Mouse (Mus musculus): ENCODE measurements around the gene Golga2.
"Not testable (repeated sequence)": the region's sequence is repeated elsewhere in the genome, so short reads cannot be mapped to it uniquely, and the experiment has no call there.

Golga2 gene

DNA sequence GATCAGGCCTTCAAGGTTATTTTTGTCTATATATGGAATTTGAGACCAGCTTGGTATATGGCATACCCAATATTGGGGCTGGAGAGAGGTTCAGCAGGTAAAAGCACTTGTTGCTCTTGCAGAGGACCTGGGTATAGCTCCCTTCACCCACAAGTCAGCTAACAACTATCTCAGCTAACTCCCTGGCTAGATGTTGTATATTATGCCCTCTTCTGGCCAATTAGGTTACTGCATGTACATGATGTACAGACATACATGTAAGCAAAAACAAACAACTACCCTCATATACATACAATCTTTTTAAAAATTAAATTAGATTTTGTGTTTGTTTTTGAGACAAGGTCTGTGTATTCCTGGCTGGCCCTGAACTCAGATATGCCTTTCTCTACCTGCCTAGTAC lies 2.4 kb downstream of the Golga2 start:
- no peak for DNase-seq

DNA sequence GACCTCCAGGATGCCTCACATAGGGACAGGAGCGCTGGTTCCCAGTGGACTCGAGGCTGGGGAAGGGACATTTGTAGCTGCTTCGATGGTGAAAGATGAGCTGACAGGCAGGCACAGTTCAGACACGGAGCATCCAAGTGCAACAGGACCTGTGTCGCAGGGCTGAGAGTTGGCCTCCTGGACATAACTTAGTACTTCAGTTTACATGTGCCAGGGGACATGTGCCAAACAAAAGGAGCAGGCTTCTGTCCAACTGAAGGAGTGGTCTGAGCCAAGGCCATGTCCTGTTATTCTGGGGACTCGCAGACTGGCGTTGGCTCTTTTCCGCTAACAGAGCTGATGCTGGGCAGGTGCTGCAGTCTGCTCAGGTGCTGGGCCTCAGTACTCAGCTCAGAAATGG lies 7.2 kb downstream of the Golga2 start:
- DNase-seq = no peak

DNA sequence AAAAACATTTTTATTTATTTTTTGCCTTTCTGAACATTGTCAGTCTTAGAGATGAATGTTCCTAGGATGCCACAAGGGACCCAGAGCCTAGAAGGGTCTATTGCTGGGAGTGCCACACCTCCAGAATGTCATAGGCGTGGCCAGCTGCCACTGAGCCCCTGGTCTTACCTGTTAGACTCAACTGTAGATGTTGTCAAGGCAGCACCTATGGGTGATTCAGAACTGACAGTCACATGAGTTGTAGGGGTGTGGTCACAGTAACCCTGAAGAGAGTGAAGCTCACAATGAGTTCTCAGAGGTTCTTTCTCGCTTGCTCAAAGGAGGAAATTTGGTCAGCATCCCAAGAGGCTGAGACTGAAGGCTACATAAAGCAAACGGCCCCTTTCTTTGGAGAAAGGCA lies 8.1 kb downstream of the Golga2 start:
- DNase-seq = no peak

DNA sequence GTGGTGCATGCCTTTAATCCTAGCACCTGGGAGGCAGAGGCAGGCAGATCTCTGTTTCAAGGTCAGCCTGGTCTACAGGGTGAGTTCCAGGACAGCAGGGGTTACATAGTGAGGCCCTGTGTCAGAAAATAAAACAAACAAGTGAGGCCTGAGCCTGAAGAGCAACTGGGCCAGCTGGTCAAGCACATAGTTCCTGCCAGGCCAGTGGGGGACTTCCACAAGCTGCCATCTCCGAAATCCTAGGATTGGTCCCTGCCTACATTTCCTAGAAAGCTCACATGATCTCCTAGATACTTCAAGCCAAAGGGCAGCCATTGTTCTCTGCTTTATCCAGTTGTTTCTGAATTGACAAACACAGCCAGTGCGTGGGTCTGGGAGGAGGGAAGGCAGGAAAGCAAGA lies 8.7 kb downstream of the Golga2 start:
- not testable (repeated sequence) for DNase-seq

DNA sequence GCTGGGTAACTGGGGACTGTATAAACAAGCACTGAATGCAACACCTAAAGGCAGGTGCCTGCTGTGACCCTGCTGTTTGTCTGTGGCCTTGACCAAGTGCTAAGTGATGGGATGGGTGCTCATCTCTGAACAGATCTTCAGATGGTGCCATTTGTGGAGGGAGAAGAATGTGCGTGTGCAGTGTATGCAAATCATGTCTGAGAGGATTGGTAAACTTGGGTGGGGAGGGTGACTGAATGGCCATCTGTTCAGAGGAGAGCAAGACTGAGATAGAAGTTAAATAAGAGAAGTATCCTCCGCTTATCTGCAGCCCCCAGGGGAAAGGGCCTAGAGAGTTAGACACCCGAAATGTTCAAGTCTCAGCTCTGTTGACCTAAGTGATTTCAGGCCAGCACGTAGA lies 12.3 kb downstream of the Golga2 start:
- DNase-seq = no peak

DNA sequence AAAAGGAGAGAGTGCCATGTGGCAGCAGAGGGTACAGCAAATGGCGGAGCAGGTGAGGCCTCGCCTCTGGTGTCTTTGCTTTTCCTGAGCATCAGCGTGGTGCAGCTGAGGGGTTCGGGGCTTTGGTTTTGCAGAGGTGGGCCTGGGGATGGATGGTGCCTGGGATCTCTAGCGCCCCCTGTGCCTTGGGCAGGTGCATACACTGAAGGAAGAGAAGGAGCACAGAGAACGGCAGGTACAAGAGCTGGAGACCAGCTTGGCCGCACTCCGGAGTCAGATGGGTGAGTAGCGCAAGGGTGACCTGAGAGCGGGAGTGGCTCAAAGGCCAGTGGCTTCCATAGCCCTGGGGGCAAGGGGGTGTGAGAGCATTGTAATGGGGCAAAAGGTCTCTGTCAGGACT lies 15.8 kb downstream of the Golga2 start:
- DNase-seq = no peak

DNA sequence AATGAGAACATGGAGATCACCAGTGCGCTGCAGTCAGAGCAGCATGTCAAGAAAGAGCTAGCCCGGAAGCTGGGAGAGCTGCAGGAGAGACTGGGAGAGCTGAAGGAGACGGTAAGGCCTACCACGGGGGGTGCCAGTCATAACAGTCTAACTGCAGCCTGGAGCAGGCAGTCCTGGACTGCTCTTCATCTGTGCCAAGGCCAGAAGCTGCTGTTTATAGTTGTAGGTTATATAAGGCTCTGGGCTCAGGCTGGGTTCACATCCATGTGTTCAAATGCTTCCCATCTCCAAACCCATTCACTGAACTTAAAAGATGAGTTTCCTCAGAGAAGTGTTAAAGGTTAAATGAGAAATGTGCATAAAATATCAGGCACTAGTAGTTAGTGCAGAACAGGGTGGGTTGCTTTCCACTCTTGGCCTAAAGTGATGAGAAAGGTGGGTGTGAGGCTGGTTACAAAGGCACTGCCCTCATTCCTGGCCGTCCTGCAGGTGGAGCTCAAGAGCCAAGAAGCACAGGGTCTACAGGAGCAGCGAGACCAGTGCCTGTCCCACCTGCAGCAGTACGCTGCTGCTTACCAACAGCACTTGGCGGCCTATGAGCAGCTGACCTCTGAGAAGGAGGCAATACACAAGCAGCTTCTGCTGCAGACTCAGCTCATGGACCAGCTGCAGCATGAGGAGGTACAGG lies 17.1 kb downstream of the Golga2 start:
- DNase-seq = peak; percentile 61 to 66

DNA sequence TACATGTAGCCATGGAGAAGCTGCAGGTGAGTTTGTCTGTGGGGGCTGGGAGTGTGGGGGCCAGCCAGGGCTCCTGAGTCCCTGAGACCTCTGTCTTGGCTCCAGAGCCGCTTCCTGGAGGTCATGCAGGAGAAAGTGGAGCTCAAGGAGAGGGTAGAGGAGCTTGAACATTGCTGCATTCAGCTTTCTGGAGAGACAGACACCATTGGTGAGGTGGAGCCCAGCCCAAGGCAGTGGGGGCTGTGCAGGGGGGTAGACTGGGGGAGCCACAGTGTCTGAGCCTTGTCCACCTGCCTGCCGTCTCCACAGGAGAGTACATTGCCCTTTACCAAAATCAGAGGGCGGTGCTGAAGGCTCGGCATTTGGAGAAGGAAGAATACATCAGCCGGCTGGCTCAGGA lies 18.5 kb downstream of the Golga2 start:
- DNase-seq = no peak

DNA sequence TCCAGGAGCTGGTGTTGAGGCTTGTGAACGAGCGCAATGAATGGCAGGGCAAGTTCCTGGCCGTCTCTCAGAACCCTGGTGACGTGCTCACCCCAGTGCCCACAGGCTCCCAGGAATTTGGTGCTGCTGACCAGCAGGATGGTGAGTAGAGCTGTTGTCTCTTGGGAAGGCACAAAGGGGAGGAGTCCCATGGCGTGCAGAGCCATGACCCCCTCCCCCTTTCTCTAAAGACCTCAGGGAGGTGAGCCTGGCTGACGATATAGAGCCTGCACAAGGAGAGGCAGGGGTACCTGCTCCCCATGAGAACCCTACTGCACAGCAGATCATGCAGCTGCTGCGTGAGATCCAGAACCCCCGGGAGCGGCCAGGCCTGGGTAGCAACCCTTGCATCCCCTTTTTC lies 19.0 kb downstream of the Golga2 start:
- no peak for DNase-seq

DNA sequence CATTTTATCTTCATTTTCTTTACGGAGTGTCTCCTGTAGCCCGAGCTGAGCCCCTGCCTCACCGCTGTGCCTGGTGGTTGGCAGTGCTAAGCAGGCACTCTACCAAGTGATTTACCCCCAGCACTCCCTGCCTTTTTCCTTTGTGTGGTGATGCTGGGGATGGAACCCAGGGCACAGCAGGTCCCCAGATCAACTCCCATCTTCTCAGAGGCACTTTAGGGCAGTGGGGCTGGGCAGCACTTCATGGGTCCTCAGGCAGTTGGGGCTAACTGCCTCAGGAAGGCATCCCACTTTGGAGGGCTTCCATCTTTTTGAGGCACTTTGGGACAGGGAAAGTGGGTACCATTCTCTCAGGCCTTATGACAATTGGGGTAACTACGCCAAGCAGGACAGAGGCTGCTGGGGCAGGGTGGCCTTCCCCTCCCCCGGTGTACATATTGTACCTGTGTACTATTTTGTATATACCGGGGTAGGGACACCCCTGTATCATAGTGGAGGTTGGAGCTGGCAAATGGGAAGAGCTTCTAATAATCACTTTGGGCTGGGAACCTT lies 20.1 kb downstream of the Golga2 start:
- no peak for DNase-seq

DNA sequence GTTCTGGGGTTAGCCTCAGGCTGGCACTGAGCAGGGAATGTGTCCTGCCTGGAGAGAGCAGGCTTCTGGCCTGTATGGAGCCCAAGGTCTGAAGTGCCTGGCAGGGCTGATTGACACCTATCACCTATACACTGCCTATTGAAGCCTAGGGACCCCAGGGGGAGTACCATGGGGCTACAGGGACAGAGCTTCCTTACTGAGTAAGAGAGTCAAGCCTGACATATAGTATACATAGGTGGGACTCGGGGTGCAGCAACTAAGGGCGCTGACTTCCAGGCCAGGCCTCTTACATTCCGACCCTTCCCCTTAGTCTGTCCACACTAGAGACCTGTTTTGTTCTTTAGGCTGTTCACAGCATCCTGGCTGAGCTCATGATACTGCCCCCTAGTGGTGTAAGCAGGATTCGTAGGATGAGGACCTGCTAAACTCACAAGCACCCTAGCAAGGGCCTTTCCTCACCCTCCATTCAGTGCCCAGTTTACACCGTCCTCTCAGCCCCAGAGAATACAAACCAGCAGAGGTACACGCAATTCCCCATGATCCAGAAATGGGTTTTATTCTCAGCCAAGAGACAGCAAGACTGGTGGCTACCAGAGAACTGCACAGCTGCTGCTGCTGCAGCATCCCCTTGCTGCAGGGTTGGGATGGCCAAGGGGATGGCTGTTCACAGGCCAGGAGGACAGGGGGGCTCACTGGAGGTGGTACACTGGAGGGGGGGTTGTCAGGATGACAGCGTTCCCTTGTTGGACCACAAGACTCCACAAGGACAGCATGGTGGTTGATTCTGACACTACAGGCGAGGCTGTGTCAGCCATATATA lies 21.0 kb downstream of the Golga2 start:
- DNase-seq = peak in 1 of 2 experiments; percentile 41

DNA sequence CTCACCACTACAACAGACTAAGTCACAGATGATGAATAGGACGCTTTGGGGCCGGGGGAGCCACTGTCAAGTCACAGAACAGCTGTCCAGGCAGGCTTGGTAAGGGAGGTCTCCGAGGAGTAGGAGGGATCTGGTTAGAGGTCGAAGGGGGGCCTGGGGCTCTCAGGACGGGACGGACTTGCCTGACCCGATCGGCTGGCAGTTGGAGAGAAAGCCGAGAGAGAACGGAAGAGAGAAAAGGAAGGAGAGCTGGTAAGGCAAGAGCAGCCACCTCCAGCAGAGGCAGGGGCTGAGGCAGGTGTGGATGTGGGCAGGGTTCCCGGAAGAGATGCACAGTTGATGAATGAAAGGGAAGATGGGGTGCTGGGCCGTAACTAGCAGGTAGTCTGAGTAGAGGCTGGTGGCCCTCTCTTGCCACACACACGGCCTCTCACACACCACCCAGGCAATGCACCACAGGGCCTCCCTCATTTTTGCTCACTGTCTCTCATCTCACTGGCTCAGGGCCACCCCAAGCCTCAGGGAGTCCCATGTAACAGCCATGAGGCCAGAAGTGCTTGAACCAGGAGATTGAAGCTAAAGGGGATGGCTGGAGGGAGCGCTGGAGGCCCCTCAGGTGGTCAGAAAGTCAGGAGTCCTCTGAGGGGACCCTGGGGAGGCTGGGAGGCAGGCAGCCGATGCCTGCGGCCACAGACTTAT lies 21.8 kb downstream of the Golga2 start:
- no peak for DNase-seq

DNA sequence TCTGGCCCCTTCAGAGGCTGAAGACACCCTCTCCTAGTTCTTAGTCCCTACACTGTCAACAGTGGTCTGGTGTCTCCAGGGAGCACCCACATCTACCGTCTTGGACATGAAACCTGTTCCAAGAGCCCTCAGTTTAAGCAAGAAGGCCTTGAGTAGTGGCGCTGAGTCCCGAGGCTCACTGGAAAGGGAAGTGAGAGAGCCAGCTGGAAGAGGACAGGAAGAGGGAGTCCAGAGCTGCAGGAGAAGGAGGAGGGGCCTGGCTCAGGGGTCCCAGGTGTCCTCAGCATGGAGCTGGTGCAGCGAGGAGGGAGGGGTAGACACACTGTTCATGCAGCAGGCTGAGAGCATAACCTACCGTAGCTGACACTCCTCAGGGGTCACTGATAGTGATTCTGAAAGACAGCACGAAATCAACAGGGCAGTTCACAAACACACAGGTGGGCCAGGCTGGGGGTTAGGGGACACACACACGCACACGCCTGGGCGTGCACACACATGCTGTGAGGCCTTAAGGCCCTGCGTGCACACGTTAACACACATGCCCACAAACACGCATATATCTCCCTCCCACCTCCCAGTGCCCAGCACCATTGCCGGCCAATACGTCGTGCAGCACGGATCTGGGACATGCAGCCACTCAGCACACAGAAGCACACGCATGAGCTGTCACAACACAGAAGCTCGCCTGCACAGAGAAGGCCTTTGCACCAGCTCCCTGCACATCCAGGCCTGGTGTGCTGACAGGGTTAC lies 23.1 kb downstream of the Golga2 start:
- DNase-seq = no peak

DNA sequence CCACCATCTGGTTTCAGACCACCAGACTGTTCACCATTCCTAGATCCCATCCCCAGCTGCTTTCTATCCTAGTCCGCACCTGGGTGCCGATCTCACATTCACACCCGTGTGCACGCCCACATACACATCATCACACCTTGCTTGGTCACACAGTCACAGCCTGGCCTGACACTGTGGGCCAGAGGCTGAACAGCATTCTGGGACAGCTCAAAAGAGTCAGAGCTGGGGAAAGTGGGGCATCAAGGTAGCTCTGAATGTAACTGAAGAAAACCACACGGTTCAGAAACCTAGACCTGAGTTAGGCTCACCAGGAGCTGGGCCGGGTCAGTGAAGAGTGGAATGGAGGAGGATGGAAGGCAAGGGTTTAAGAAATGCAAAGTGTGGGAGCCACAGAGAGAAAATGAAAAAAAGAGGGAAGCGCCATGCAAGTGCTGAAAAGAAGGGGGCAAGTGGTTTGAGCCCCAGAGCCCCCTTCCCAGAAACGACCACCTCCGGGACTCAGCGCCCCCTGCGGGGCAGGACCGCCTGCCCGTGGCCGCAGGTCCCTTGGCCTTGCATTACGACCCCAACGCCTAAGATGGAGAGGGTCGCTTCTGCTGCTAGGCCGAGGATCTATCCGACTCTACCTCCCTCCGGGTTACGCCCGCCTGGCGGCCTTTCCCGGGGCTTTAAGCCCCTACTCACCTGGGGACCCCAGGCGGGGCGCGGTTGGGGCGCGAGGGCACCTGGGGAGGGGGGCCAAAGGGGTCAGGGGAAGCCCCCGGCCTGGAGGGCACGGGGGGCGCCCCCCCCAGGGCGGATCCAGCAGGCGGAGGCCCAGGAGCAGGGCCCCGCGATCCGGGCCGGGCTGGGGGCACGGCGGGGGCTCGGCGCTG lies 24.5 kb downstream of the Golga2 start:
- peak in 1 of 2 experiments; percentile 12 for DNase-seq

DNA sequence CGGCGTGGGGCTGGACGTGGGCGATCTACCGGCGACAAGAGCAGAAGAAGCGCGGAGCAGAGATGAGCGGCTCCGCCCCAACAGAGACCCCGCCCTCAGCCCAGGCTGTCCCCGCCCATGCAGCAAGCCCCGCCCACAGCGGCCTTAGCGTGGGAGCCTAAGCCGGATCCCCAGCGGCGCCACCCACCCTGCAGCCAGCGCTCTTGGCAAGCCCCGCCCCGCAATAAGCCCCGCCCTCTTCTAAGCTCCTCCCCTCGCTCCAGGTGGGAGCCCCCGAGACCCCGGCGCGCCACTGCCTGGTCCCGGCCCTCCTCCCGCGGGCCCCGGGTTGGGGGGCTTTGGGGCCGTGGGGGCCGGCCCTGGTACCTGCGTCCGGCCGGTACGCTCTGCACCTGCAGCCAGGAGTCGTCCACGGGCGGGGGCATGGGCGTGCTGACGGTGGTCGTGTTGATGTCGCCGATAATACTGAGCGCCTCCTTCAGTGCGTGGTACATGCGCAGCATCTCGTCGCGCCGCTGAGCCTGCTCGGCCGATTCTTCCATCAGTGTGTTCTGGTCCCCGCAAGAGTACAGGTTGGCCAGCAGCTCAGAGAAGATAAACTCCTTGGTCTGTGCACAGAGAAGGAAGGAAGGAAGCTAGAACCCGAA lies 25.3 kb downstream of the Golga2 start:
- peak; percentile 80 to 81 for DNase-seq

DNA sequence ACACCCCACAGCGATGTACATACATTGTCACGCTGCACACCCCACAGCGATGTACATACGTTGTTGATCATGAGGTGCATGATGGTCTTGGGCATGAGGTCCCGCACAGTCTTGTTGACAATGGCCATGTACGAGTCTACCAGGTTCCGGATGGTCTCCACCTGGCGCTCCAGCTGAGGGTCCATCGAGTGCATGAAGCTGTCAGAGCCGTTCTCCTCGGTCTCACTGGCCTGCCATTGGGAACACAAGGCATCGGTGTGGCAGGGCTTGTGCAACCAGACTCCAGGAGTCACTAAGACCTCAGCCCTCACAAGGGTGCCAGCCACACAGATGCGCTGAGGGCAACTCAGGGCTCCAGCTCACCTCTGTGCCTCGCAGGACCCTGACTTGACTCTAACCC lies 27.6 kb downstream of the Golga2 start:
- DNase-seq = no peak

DNA sequence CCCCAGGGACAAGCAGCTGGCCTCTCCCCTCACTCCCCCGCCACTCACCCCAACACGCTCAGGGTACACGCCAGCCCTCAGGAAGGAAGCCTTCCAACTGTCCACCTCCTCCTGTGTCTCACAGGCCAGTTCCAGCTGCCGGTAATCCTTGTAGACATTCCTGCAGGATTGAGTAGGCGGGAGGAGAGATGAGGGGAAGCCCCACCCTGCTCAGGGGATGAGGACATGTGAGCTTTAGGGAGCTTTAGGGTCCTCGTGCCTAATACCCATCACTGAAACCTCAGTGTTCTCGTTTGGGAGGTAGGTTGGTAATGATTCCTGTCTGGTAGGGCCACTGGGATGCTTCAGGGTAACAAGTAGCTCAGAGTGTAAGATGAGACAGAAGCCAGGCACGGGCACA lies 28.6 kb downstream of the Golga2 start:
- DNase-seq = no peak

DNA sequence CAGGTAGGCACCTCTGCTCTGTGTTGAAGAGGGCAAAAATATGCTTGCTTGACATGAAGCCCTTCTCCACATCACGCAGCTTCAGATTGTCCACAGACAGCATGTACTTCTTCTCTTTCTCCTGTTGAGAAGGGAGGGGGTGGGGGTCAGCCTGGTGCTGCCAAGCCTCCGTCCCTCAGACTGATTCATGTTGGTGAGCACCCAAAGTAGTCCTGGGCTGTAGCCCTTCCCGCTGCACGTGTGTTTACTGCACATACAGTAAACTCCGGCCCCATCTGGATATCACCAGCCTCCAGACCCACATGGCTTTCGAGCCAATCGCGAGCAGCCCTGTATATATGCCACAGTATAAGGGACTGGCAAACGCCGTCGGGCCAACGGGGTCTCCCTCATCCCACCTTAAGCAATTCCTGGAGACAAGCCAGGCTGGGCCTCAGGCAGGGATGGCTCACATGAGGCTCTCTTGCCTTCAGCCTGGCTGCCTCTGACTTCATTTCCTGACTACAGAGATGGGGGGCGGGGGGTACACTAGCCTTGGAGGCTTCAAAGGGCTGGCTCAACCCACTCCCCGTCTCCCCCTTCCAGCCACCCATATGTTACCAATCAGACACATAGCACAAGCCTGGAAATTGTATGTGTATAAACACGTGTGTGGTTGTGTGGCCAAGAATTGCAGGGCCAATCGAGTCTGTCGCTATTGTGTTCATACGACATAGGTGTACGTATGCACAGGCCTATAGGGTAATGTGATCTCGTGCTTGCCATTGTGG lies 29.9 kb downstream of the Golga2 start:
- no peak for DNase-seq

DNA sequence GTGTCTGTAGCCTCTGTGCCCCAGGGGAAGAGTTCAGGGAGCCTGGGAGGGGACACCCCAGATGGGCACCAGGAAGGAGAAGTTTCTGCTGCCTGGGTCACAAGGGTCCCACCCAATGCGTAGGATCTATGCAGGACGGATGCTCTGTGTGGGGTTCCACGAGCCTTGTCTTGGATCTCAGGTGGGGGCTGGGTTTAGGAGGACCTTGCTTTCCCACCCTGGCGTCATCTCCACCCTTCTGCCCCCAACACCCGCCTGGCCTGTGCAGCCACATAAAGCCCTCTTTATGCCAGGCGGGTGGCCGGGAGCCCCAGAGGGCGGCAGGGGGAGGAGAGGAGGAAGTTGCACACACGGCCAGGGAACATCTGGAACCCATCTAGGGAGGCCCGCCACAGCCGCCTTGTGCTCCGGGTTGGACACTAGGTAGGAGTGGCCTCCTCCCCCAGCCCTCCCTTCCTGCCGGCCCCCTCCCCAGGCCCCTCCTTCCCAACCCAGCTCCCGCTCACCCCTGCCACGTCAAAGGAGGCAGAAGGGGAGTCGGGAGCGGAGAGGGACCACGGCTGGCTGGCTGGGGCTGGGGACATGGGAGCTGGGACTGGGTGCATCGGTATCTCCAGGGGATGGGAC lies 30.7 kb downstream of the Golga2 start:
- DNase-seq = no peak
